Mouse (Mus musculus) G1E (cell line): Measurements from ENCODE around the gene Ppp1r1b.

Experiments used
- CTCF ChIP-seq: IDR thresholded peaks from 2 replicates; pipeline ENCODE4 v1.5.1; 2012; ENCODE audit warnings: low read depth, low read length, inconsistent platforms, mixed read lengths
- GATA1 ChIP-seq: IDR thresholded peaks from 2 replicates; pipeline ENCODE4 v1.6.1; 2012; ENCODE audit warnings: borderline replicate concordance, low read length, inconsistent platforms, mixed read lengths
- GATA2 ChIP-seq: IDR thresholded peaks from 2 replicates; pipeline ENCODE4 v1.6.1; 2012; ENCODE audit warnings: low read depth, low read length, inconsistent platforms, borderline replicate concordance
- POLR2AphosphoS5 ChIP-seq: IDR thresholded peaks from 2 replicates; pipeline ENCODE4 v1.6.1; 2012; ENCODE audit warnings: low read depth, low read length, inconsistent platforms; ENCODE audit not compliant: insufficient replicate concordance
- TAL1 ChIP-seq: conservative IDR thresholded peaks from 2 replicates; pipeline ENCODE4 v1.6.1; 2012; ENCODE audit warnings: low read depth, low read length, inconsistent platforms, mixed read lengths

GRCm38 (mm10) chr11:98346168-98346567, 2.0 kb upstream of the Ppp1r1b start:
- TF ChIP-seq CTCF (no peak), TAL1 (no peak), GATA2 (no peak), GATA1 (no peak), POLR2AphosphoS5 (no peak)
